Mouse (Mus musculus): ENCODE measurements around the gene Crisp4. TPM values are rescaled to one million over a fixed set of nuclear protein-coding genes. Genes with fewer than 3 reads are reported as not detected.

Gene Crisp4
- polyA plus RNA-seq (2015; fragmentation: Nextera tagmentation; extraction: Ambion mirVana), result not detected in 2 replicates

GRCm38 (mm10) chr1:18145802-18146201 is at the start of gene Crisp4:
TSS of gene Crisp4 (minus strand) at chr1:18145902.

Other genes with a start within 250 kb of the Crisp4 start
- not detected in 2 replicates for gene Defb18, start 91.5 kb upstream of the Crisp4 start, polyA plus RNA-seq (2015; fragmentation: Nextera tagmentation; extraction: Ambion mirVana)
- gene Defb41, start 119.2 kb upstream of the Crisp4 start, polyA plus RNA-seq (2015; fragmentation: Nextera tagmentation; extraction: Ambion mirVana), result not detected in 2 replicates

Data from skeletal muscle tissue, postnatal 0 days (tissue).